Mouse (Mus musculus): ENCODE measurements at regions not wholly inside any gene's neighbourhood (a gene's known extent, or its start where the extent isn't known, plus 50 kb on each side); places are given as distances from the start of the nearest gene placed in this dataset.

DNA sequence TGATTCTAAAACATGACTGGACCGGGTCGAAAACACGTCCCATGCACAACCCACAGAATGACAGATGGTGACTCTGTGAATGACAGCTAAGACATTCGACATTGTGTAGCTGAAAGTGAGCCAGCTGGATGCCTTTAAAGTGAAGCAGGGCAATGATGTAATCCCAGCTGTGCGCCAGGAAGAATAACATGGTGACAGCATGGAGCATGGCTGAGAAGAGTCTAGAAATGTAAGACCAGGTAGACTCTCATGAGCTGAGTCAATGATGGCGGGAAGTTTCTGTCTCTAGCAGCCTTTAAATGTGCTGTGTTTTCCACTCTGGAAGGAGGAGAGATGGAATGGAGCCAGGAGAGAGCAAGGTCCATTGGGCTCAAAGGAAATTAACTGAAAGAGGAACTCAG, 118.4 kb upstream of the Dock1 start:
- H3K27ac ChIP-seq, result no peak overlapping the region
- 37% methylated on average over 6 of the region's 6 CpGs for WGBS
- no peaks in the 10 kb centered on the region for H3K9me3 ChIP-seq (ENCODE audit: low read length)
- DNase-seq (ENCODE audit: low spot score) (peak; percentile 69), ATAC-seq (peak; percentile 59)
- peaks cover 15% of the 10 kb centered on the region for H3K4me1 ChIP-seq (ENCODE audit: insufficient read depth, low read length)
- H3K4me2 ChIP-seq (ENCODE audit: low read depth, low read length), result no peak overlapping the region
- H3K36me3 ChIP-seq (ENCODE audit: insufficient read depth, low read length), result no peaks in the 10 kb centered on the region
- no peak overlapping the region for H3K9ac ChIP-seq (replicated peaks; ENCODE audit: low read length)
- no peak overlapping the region for H3K4me3 ChIP-seq (ENCODE audit: low read length)
- no peak for TF ChIP-seq CTCF (IDR thresholded peaks at IDR 0.05; ENCODE audit: low read depth)
- H3K27me3 ChIP-seq (ENCODE audit: insufficient read depth, low read length), result no peaks in the 10 kb centered on the region

DNA sequence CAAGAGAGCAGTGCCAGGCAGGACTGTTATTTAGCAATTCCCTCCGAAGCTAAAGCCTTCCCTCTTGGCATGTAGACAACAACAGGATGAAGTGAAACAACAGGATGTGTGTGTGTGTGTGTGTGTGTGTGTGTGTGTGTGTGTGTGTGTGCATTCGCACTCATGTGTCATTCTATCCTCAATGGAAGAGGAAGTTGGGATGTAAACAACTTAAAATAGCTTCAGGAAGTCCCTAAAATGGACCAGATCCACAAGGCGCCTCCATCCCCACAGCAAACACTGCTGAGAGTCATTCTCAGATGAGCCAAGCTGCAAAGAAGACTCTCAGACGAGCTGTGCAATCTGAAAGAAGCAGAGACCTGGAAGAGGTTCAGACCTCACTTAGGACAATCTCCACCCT, 114.4 kb upstream of the Dock1 start:
- DNase-seq (ENCODE audit: low spot score) (no peak), ATAC-seq (no peak)
- no peaks in the 10 kb centered on the region for H3K36me3 ChIP-seq (ENCODE audit: insufficient read depth, low read length)
- peaks cover 10% of the 10 kb centered on the region for H3K4me1 ChIP-seq (ENCODE audit: insufficient read depth, low read length)
- no peak overlapping the region for H3K4me3 ChIP-seq (ENCODE audit: low read length)
- no peak overlapping the region for H3K27ac ChIP-seq
- no peaks in the 10 kb centered on the region for H3K27me3 ChIP-seq (ENCODE audit: insufficient read depth, low read length)
- H3K9ac ChIP-seq (replicated peaks; ENCODE audit: low read length), result no peak overlapping the region
- H3K9me3 ChIP-seq (ENCODE audit: low read length), result no peaks in the 10 kb centered on the region
- 66% methylated on average over 4 of the region's 4 CpGs for WGBS
- no peak for TF ChIP-seq CTCF (IDR thresholded peaks at IDR 0.05; ENCODE audit: low read depth)
- no peak overlapping the region for H3K4me2 ChIP-seq (ENCODE audit: low read depth, low read length)

GRCm38 (mm10) chr7:134566322-134566721, 104.1 kb upstream of the Dock1 start:
- Histone ChIP-seq H3K4me2 (ENCODE audit: low read depth, low read length) (no peak overlapping the region), H3K9ac (replicated peaks; ENCODE audit: low read length) (no peak overlapping the region), H3K4me1 (ENCODE audit: insufficient read depth, low read length) (no peaks in the 10 kb centered on the region), H3K9me3 (ENCODE audit: low read length) (no peaks in the 10 kb centered on the region), H3K4me3 (ENCODE audit: low read length) (no peak overlapping the region), H3K36me3 (ENCODE audit: insufficient read depth, low read length) (no peaks in the 10 kb centered on the region), H3K27ac (no peak overlapping the region), H3K27me3 (ENCODE audit: insufficient read depth, low read length) (no peaks in the 10 kb centered on the region)
- TF ChIP-seq CTCF (IDR thresholded peaks at IDR 0.05; ENCODE audit: low read depth), result peak; percentile 73
- ATAC-seq (no peak), DNase-seq (ENCODE audit: low spot score) (peak; percentile 68)
- 72% methylated on average over 5 of the region's 5 CpGs for WGBS

GRCm38 (mm10) chr7:134569247-134569646, 101.2 kb upstream of the Dock1 start:
- no peaks in the 10 kb centered on the region for H3K36me3 ChIP-seq (ENCODE audit: insufficient read depth, low read length)
- TF ChIP-seq CTCF (IDR thresholded peaks at IDR 0.05; ENCODE audit: low read depth), result no peak
- H3K4me1 ChIP-seq (ENCODE audit: insufficient read depth, low read length), result no peaks in the 10 kb centered on the region
- DNase-seq (ENCODE audit: low spot score), result no peak
- no peak overlapping the region for H3K27ac ChIP-seq
- ATAC-seq, result no peak
- 65% methylated on average over 3 of the region's 3 CpGs for WGBS
- H3K9ac ChIP-seq (replicated peaks; ENCODE audit: low read length), result no peak overlapping the region
- no peaks in the 10 kb centered on the region for H3K9me3 ChIP-seq (ENCODE audit: low read length)
- H3K27me3 ChIP-seq (ENCODE audit: insufficient read depth, low read length), result no peaks in the 10 kb centered on the region
- no peak overlapping the region for H3K4me3 ChIP-seq (ENCODE audit: low read length)
- no peak overlapping the region for H3K4me2 ChIP-seq (ENCODE audit: low read depth, low read length)

DNA sequence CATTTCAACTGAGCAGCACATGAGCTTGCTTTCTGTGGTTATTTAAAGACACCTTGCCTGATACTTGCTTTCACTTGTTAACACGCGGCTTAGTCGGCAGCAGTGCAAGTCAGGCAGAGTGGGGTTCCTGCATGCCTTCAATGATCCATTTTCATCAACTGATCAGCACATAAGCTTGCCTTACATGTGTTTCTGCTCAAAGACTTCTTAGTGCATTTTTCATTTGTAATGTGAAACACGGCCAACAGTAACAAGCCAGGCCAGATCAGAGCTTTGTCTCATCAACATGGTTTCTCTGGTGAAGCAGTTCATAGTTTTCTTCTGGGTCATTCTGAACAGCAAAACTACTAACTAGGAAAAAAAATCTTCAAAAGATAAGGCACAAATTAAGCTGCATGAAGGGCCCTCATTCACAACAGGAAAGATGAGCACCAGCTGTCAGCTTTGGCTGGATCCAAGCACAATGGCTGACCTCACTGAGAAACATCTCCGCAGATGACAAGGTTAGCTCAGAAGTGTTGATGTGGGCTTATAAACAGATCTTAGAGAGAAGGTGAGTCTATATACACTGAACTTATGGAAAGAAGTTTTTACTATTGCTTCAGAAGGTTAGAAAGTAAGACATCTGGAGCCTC, 100.2 kb upstream of the Dock1 start:
- no peak for TF ChIP-seq CTCF (IDR thresholded peaks at IDR 0.05; ENCODE audit: low read depth)
- Histone ChIP-seq H3K27me3 (ENCODE audit: insufficient read depth, low read length) (no peaks in the 10 kb centered on the region), H3K4me1 (ENCODE audit: insufficient read depth, low read length) (no peaks in the 10 kb centered on the region), H3K36me3 (ENCODE audit: insufficient read depth, low read length) (no peaks in the 10 kb centered on the region), H3K4me3 (ENCODE audit: low read length) (no peak overlapping the region), H3K27ac (no peak overlapping the region), H3K4me2 (ENCODE audit: low read depth, low read length) (no peak overlapping the region), H3K9me3 (ENCODE audit: low read length) (no peaks in the 10 kb centered on the region), H3K9ac (replicated peaks; ENCODE audit: low read length) (no peak overlapping the region)
- WGBS, result 91% methylated on average over 5 of the region's 5 CpGs
- ATAC-seq (no peak), DNase-seq (ENCODE audit: low spot score) (no peak)

DNA sequence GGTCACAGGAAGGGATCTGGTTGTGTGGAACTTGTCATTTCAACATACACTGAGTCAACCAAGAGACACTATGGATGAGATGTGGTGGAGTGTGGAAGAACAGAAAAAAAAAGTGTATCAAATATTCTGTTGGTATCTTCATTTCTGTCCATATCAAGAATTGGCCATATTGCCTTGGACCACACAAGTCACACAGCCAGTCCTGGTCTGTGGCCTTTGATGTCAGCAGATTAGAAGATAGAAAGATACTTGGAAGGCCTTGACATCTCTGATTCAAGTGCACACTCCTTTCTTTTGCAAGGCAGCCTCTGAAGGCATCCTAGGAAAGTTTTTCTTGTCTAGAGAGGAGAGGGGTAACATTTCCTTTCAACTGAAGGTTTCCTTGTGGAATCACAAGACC, 88.7 kb upstream of the Dock1 start:
- no peak overlapping the region for H3K27ac ChIP-seq
- no peak for TF ChIP-seq CTCF (IDR thresholded peaks at IDR 0.05; ENCODE audit: low read depth)
- H3K9me3 ChIP-seq (ENCODE audit: low read length), result no peaks in the 10 kb centered on the region
- H3K4me3 ChIP-seq (ENCODE audit: low read length), result no peak overlapping the region
- no peaks in the 10 kb centered on the region for H3K36me3 ChIP-seq (ENCODE audit: insufficient read depth, low read length)
- ATAC-seq (no peak), DNase-seq (ENCODE audit: low spot score) (no peak)
- no peaks in the 10 kb centered on the region for H3K27me3 ChIP-seq (ENCODE audit: insufficient read depth, low read length)
- H3K9ac ChIP-seq (replicated peaks; ENCODE audit: low read length), result no peak overlapping the region
- no peaks in the 10 kb centered on the region for H3K4me1 ChIP-seq (ENCODE audit: insufficient read depth, low read length)
- H3K4me2 ChIP-seq (ENCODE audit: low read depth, low read length), result no peak overlapping the region

DNA sequence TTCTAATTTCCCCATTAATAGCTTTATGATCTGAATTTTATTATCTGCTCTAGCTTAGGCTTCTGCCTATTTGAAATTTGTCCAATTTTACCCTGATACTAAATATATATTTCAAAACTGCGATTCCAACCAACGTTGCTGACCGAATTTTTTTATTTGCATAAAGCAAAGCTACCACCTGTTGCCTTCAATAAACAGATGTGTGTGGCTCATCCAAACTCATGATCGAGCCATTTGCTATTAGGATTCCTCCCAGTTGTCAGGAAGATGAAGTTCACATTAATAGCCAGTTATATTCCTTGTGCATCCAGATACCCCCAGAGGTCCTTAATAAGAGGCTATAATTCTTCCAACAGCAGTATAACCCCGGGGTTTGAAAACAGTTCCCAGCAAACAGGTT, 85.0 kb upstream of the Dock1 start:
- Histone ChIP-seq H3K4me1 (ENCODE audit: insufficient read depth, low read length) (no peaks in the 10 kb centered on the region), H3K4me2 (ENCODE audit: low read depth, low read length) (no peak overlapping the region), H3K36me3 (ENCODE audit: insufficient read depth, low read length) (no peaks in the 10 kb centered on the region), H3K27ac (no peak overlapping the region), H3K9me3 (ENCODE audit: low read length) (no peaks in the 10 kb centered on the region), H3K9ac (replicated peaks; ENCODE audit: low read length) (no peak overlapping the region), H3K4me3 (ENCODE audit: low read length) (no peak overlapping the region), H3K27me3 (ENCODE audit: insufficient read depth, low read length) (no peaks in the 10 kb centered on the region)
- DNase-seq (ENCODE audit: low spot score), result no peak
- ATAC-seq, result no peak
- TF ChIP-seq CTCF (IDR thresholded peaks at IDR 0.05; ENCODE audit: low read depth), result no peak
- WGBS, result 85% methylated on average over 5 of the region's 5 CpGs

Data from hindbrain, postnatal 0 days (tissue).